Mouse (Mus musculus) kidney, postnatal 0 days (tissue): ENCODE results near the gene Hoxa5. TPM values are rescaled to one million over a fixed set of nuclear protein-coding genes. Genes with fewer than 3 reads are reported as not detected.
A peak's percentile ranks its signal among the peaks of the same experiment; 100 is the strongest.

Source experiments
- ATAC-seq: fragments of 200-750 bp; cut with Nextera tagmentation; replicated peaks from 2 replicates; pipeline ENCODE4 v1.8.0; 2017; ENCODE audit warnings: low read depth, moderate number of reproducible peaks, moderate TSS enrichment, moderate library complexity; ENCODE audit not compliant: low FRiP score
- DNase-seq: peaks from one replicate; pipeline ENCODE4 v3.0.0-alpha.2; 2016; ENCODE audit warnings: low spot score
- H3K27ac ChIP-seq: fragments of 300-500 bp; sonication (generic); 2 replicates; pipeline ENCODE4 v1.5.1; 2014; ENCODE audit warnings: mild to moderate bottlenecking
- H3K27me3 ChIP-seq: fragments of 300-500 bp; sonication (generic); 2 replicates; pipeline ENCODE4 v1.6.1; 2014; ENCODE audit warnings: low read length, mixed read lengths; ENCODE audit not compliant: insufficient read depth
- H3K36me3 ChIP-seq: fragments of 300-500 bp; sonication (generic); 2 replicates; pipeline ENCODE4 v1.6.1; 2014; ENCODE audit warnings: low read length, mixed read lengths; ENCODE audit not compliant: insufficient read depth
- H3K4me1 ChIP-seq: fragments of 300-500 bp; sonication (generic); replicated peaks from 2 replicates; pipeline ENCODE4 v1.6.1; 2014; ENCODE audit warnings: antibody characterized with exemption, low read length, mixed read lengths; ENCODE audit not compliant: insufficient read depth
- H3K4me2 ChIP-seq: fragments of 300-500 bp; sonication (generic); 2 replicates; pipeline ENCODE4 v1.6.1; 2014; ENCODE audit warnings: mild to moderate bottlenecking, low read length, moderate library complexity, mixed read lengths
- H3K4me3 ChIP-seq: fragments of 300-500 bp; sonication (generic); replicated peaks from 2 replicates; pipeline ENCODE4 v1.5.1; 2014; ENCODE audit warnings: low read depth, low read length
- H3K9ac ChIP-seq: fragments of 300-500 bp; sonication (generic); 2 replicates; pipeline ENCODE4 v1.6.1; 2014; ENCODE audit warnings: low read depth, low read length
- H3K9me3 ChIP-seq: fragments of 300-500 bp; sonication (generic); replicated peaks from 2 replicates; pipeline ENCODE4 v1.6.1; 2016; ENCODE audit warnings: low read length, inconsistent platforms, mixed read lengths
- CTCF ChIP-seq: IDR thresholded peaks from 2 replicates; pipeline ENCODE4 v1.5.1; 2016; ENCODE audit warnings: antibody characterized with exemption, low read depth, mild to moderate bottlenecking, moderate library complexity
- WGBS: fragments of 180-500 bp; shearing (Covaris S2); extraction: QIAGEN DNeasy Blood & Tissue Kit; methylation state at CpG from one replicate; pipeline ENCODE4 v1.1.7; 2014; 5-methylcytosine and 5-hydroxymethylcytosine counted together
- polyA plus RNA-seq: library from polyadenylated mRNA; unstranded; fragments of >200 nt; fragmentation: Nextera tagmentation; extraction: Ambion mirVana; gene quantifications from 2 replicates; pipeline ENCODE4 v1.2.1, GENCODE M21; 2015

The Hoxa5 gene
- 9.7 and 10.4 TPM in 2 replicates for polyA plus RNA-seq

DNA sequence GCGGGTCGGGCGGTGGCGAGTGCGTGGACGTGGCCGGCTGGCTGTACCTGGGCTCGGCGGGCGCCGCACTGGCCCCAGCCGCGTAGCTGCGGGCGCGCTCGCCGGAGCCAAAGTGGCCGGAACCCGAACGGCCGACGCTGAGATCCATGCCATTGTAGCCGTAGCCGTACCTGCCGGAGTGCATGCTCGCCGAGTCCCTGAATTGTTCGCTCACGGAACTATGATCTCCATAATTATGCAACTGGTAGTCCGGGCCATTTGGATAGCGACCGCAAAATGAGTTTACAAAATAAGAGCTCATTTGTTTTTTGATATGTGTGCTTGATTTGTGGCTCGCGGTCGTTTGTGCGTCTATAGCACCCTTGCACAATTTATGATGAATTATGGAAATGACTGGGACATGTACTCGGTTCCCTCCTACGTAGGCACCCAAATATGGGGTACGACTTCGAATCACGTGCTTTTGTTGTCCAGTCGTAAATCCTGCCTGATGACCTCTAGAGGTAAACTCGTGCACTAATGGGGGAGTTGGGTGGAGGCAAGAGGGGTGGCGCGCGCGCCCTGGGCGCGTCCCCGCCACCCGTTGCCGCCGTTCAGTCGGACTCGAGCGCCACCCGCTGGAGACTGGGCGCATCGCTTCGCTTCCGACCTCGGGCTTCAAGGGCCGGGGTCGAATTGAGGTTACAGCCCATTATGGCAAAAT, at the start of gene Hoxa5:
Hoxa5 (minus strand) TSS at position 538 of the 703 bp plus-strand sequence.
- Histone ChIP-seq H3K27ac (peak within 1 kb of the TSS; percentile 74), H3K9me3 (no peaks in the 10 kb centered on the region), H3K4me3 (peak within 1 kb of the TSS; percentile 59), H3K4me2 (peak within 1 kb of the TSS; percentile 89), H3K27me3 (no peaks in the 10 kb centered on the region), H3K4me1 (peaks cover 32% of the 10 kb centered on the region), H3K9ac (peak within 1 kb of the TSS; percentile 76), H3K36me3 (0 out of 2 replicates have a peak, but pooled peaks cover 7% of the 10 kb centered on the region)
- ATAC-seq (peak; percentile 74), DNase-seq (peak; percentile 98)
- 3% methylated on average over 65 of the region's 65 CpGs for WGBS
- TF ChIP-seq CTCF: peak; percentile 89

GRCm38 (mm10) chr6:52253511-52254500, 49.4 kb upstream of the Hoxa5 start:
- Histone ChIP-seq H3K4me2 (peak overlapping the region; percentile 43), H3K36me3 (no peaks in the 10 kb centered on the region), H3K27ac (no peak overlapping the region), H3K9ac (no peak overlapping the region), H3K27me3 (peaks cover 44% of the 10 kb centered on the region), H3K4me1 (peaks cover 14% of the 10 kb centered on the region), H3K4me3 (peak overlapping the region; percentile 20), H3K9me3 (no peaks in the 10 kb centered on the region)
- ATAC-seq: no peak
- DNase-seq: peak; percentile 44
- 6% methylated on average over 59 of the region's 59 CpGs for WGBS
- no peak for TF ChIP-seq CTCF

GRCm38 (mm10) chr6:52252775-52253376, 48.5 kb upstream of the Hoxa5 start:
- WGBS: 20% methylated on average over 35 of the region's 35 CpGs
- H3K4me3 ChIP-seq: peak overlapping the region; percentile 20

GRCm38 (mm10) chr6:52252016-52252774, 47.8 kb upstream of the Hoxa5 start:
- no peaks in the 10 kb centered on the region for H3K36me3 ChIP-seq
- peaks cover 22% of the 10 kb centered on the region for H3K4me1 ChIP-seq
- no peaks in the 10 kb centered on the region for H3K9me3 ChIP-seq
- WGBS: 49% methylated on average over 24 of the region's 24 CpGs
- ATAC-seq: no peak
- H3K27me3 ChIP-seq: peaks cover 36% of the 10 kb centered on the region
- H3K27ac ChIP-seq: no peak overlapping the region
- H3K9ac ChIP-seq: no peak overlapping the region
- no peak for TF ChIP-seq CTCF
- H3K4me3 ChIP-seq: no peak overlapping the region
- no peak for DNase-seq
- no peak overlapping the region; the same call in 1 of the 2 replicates for H3K4me2 ChIP-seq

More at GRCm38 (mm10) chr6:52252775-52253376, 48.5 kb upstream of the Hoxa5 start:
- no peak for DNase-seq
- H3K4me2 ChIP-seq: peak overlapping the region; percentile 43
- H3K4me1 ChIP-seq: peaks cover 19% of the 10 kb centered on the region
- TF ChIP-seq CTCF: no peak
- H3K27me3 ChIP-seq: peaks cover 36% of the 10 kb centered on the region
- H3K36me3 ChIP-seq: no peaks in the 10 kb centered on the region
- no peak overlapping the region for H3K9ac ChIP-seq
- 0 out of 2 replicates have a peak, but pooled peaks have one; percentile 21 for ATAC-seq
- no peaks in the 10 kb centered on the region for H3K9me3 ChIP-seq
- no peak overlapping the region for H3K27ac ChIP-seq

DNA sequence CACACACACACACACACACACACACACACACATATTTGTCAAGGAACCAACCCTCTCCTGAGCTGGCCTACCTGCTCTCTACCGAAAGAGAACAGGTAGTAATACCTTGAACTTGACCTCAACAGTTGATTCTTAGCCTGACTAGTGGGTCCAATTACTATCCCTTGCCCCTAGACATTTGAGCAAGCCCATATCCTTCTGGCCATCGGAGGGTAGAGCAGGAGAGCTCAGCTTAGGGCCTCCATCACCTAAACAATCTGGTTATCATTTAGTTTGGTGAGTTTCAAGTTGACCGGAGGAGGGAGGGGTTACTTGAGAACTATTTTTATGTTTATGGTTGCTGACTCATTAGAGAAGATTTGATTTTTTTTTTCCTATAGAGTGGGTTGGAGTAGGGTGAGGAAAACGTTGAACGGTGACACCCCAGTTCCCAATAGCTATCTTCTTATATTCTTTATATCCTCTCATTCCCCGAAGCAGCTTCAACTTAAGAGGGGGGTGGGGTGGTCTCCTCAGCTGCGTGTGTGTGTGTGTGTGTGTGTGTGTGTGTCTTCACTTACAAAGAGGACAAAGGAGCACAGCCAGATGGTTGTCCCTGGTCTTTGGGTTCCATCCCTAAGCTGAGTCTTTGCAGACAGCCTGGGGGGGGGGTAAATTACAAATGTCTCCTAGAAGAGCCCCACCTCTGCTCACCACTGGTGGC, 46.9 kb upstream of the Hoxa5 start:
- Histone ChIP-seq H3K36me3 (no peaks in the 10 kb centered on the region), H3K27me3 (peaks cover 36% of the 10 kb centered on the region), H3K9ac (no peak overlapping the region), H3K4me3 (no peak overlapping the region), H3K9me3 (no peaks in the 10 kb centered on the region), H3K27ac (no peak overlapping the region), H3K4me2 (no peak overlapping the region), H3K4me1 (peaks cover 22% of the 10 kb centered on the region)
- DNase-seq (no peak), ATAC-seq (no peak)
- TF ChIP-seq CTCF: no peak
- 59% methylated on average over 7 of the region's 7 CpGs for WGBS
